9 mouse cellular contexts compared by ENCODE assay signal in genomic region chr4:148306406-148307083, GRCm38 (mm10). TPM values are rescaled to one million over a fixed set of nuclear protein-coding genes. Genes with fewer than 3 reads are reported as not detected.
DNase-seq lines count a peak whose midpoint lies in the region; TF ChIP-seq lines count a peak whose summit lies in the region.
"Had no signal": no experiment of that assay in that cellular context is flagged by ENCODE, and none has a peak within 500 bp of the region (broad histone marks: within the 10 kb centered on the region; RNA-seq: fewer than 3 reads in every experiment).

No protein-coding gene starts in this region.

- H3K27ac ChIP-seq in layer of hippocampus, adult 2 months = 0 out of 2 replicates have a peak overlapping the region, but pooled peaks have one; percentile 46
- H3K27ac ChIP-seq: embryonic facial prominence, embryonic 15.5 days had no signal

- no peak for TF ChIP-seq CTCF in layer of hippocampus, adult 2 months (conservative IDR thresholded peaks at IDR 0.05)

- H3K4me3 ChIP-seq in layer of hippocampus, adult 2 months = no peak overlapping the region
- H3K4me3 ChIP-seq: embryonic facial prominence, embryonic 15.5 days had no signal

- DNase-seq in layer of hippocampus, adult 2 months (ENCODE audit: low spot score in 2 of 2) = peak in 1 of 2 experiments; percentile 41
- DNase-seq in layer of hippocampus, adult 18-20 months (ENCODE audit: low spot score in 2 of 2) = no peak
- DNase-seq in cerebellum, postnatal 10 days = peak; percentile 92 to 94
- peak; percentile 34 for DNase-seq in gastrocnemius, postnatal 25 days
- peak; percentile 59 to 73 for DNase-seq in layer of hippocampus, postnatal 14 days (ENCODE audit: low spot score in 2 of 2)
- DNase-seq in lung, postnatal 4 days = peak; percentile 69 to 90
- no peak for DNase-seq in spleen, postnatal 10 days (ENCODE audit: low spot score in 2 of 2)
- no peak for DNase-seq in urinary bladder, postnatal 25 days (ENCODE audit: low spot score)

RNA-seq across cellular contexts. Expression of gene Disp3, which starts 18.8 kb away (rescaled TPM):
- total RNA-seq in layer of hippocampus, adult 2 months (2021) = 10 to 100 TPM; 38.9 to 40.7 TPM
- total RNA-seq in layer of hippocampus, adult 18-20 months (2021) = 10 to 100 TPM; 34.2 to 37.7 TPM
- under 1 TPM in 1 of 2 experiments, not detected in 1; 0.32 TPM for total RNA-seq in gastrocnemius, postnatal 25 days (2021)
- 10 to 100 TPM; 29.4 to 32.3 TPM for total RNA-seq in layer of hippocampus, postnatal 14 days (2021)

Comparison
In these comparisons a context has a peak if more than half of its experiments do, and no peak if none do; other contexts are left out.
1. DNase-seq: peak in cerebellum, postnatal 10 days (2 of 2), gastrocnemius, postnatal 25 days (single experiment), layer of hippocampus, postnatal 14 days (2 of 2) and lung, postnatal 4 days (2 of 2); none in layer of hippocampus, adult 18-20 months (0 of 2), spleen, postnatal 10 days (0 of 2) and urinary bladder, postnatal 25 days (single experiment).
2. RNA of gene Disp3, which starts 18.8 kb away (total RNA-seq): 38.9 to 40.7 TPM in layer of hippocampus, adult 2 months, 34.2 to 37.7 TPM in layer of hippocampus, adult 18-20 months and 29.4 to 32.3 TPM in layer of hippocampus, postnatal 14 days; 0.32 TPM in gastrocnemius, postnatal 25 days; every median in the first group is over 10 times any median in the second.